Mouse (Mus musculus) lung, postnatal 0 days (tissue): ENCODE results near the gene Slc2a9.

Experiments used
- CTCF ChIP-seq: IDR thresholded peaks from 2 replicates; pipeline ENCODE4 v1.5.1; 2016; ENCODE audit warnings: antibody characterized with exemption, mild to moderate bottlenecking
- EP300 ChIP-seq: IDR thresholded peaks from 2 replicates; pipeline ENCODE4 v1.6.1; 2016; ENCODE audit warnings: antibody characterized with exemption, mild to moderate bottlenecking, control low read depth

- TF ChIP-seq CTCF (no peak), EP300 (no peak)
These were observed 38.0 kb upstream of the Slc2a9 start for GRCm38 (mm10) chr5:38540898-38541297.
